Mouse (Mus musculus): ENCODE data around the gene Dph1. TPM values are rescaled to one million over a fixed set of nuclear protein-coding genes. Genes with fewer than 3 reads are reported as not detected.
A peak's percentile ranks its signal among the peaks of the same experiment; 100 is the strongest.
"Not testable (repeated sequence)": the region's sequence is repeated elsewhere in the genome, so short reads cannot be mapped to it uniquely, and the experiment has no call there.

Dph1 gene
- polyA plus RNA-seq, 1 experiment from 2014 or later: 17.2 TPM

DNA sequence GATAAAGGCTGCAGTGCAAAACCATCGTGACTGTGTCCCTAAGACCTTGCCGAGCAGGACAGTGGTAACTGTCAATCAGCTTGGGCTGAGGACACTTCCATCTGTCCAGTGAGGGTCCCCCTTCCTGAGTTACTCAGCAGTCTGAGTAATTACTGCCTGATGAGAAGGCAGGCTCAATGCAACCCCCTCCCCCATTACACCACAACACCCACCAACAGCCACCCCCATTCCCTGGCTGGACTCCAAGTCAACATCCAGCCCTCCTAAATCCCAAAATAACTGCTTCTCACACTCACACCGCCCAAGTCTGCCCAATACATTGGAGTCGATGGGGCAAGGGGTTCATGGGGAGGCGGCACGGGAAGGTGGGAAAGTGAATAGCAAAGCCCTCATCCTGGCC is 800 bp upstream of the Dph1 start:
- Histone ChIP-seq H3K36me3 (no peaks in the 10 kb centered on the region), H3K4me3 (no peak overlapping the region), H3K9ac (no peak overlapping the region), H3K9me3 (replicated peaks) (no peaks in the 10 kb centered on the region), H3K27ac (0 out of 2 replicates have a peak overlapping the region, but pooled peaks have one; percentile 48), H3K4me2 (peak overlapping the region; percentile 7; the same call in 1 of the 2 replicates), H3K27me3 (peaks cover 29% of the 10 kb centered on the region), H3K4me1 (replicated peaks) (peaks cover 74% of the 10 kb centered on the region)
- 40% methylated on average over 6 of the region's 6 CpGs for WGBS
- no peak for ATAC-seq (replicated peaks; ENCODE audit: insufficient number of reproducible peaks, insufficient read depth, low FRiP score, low read depth)

DNA sequence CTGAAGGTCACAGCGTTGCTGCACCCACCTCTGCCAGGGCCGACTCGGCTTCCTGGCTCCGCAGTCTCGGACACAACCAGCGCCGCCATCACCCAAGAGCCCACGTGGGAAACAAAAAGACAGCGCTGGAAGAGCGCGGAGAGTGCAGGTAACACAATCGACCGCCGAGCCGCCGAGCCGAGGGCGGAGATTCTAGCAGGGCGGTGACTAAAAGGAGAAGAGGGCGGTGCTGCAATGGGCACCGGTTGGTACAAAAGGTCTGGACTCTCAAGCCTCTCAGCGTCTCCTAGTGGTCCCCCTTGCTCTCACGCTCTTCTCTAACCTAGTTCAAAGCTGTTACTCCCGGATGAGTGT is 693 bp downstream of the Dph1 start:
- Histone ChIP-seq H3K4me1 (replicated peaks) (peaks cover 59% of the 10 kb centered on the region), H3K4me3 (peak overlapping the region; percentile 67), H3K27ac (peak overlapping the region; percentile 51), H3K9ac (peak overlapping the region; percentile 70), H3K4me2 (peak overlapping the region; percentile 89), H3K27me3 (peaks cover 20% of the 10 kb centered on the region), H3K36me3 (peaks cover 2% of the 10 kb centered on the region; the same call in 1 of the 2 replicates), H3K9me3 (replicated peaks) (no peaks in the 10 kb centered on the region)
- under 1% methylated on average over 24 of the region's 24 CpGs for WGBS
- peak; percentile 65 for ATAC-seq (replicated peaks; ENCODE audit: insufficient number of reproducible peaks, insufficient read depth, low FRiP score, low read depth)

DNA sequence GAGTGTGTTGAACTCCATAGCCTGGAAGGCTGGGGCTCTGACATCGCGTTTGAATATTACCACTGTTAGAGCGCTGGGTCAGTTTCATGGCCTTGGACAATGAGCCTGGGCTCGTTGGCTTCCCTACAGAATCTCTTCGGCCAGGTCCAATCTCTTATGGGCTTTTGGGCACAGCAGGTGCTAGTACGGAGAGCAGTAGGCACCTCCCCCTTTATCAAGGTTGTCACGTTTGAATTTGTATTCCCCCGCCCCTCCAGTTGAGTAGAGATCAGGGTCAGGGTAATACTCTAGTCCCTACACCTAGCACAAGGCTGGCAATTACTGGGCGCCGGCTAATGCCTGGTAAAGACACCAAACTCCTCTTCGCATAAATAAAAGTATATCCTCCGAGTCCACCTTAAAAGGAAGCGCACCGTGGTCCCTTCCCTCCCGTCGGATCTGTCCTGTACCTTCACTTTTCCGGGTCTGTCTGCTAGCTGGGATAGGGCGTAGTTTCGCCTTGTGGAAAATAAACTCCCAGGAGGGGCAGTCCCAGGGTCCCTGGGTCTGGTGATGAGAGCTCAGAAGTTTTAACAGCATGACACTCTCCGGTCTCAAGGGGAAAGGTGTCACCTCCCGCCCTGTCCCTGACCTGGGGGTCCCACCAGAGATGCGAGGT is 1.2 kb downstream of the Dph1 start:
- Histone ChIP-seq H3K9ac (peak overlapping the region; percentile 70), H3K9me3 (replicated peaks) (no peaks in the 10 kb centered on the region), H3K36me3 (peaks cover 2% of the 10 kb centered on the region; the same call in 1 of the 2 replicates), H3K4me1 (replicated peaks) (peaks cover 54% of the 10 kb centered on the region), H3K4me3 (peak overlapping the region; percentile 67), H3K4me2 (peak overlapping the region; percentile 89), H3K27me3 (peaks cover 15% of the 10 kb centered on the region), H3K27ac (peak overlapping the region; percentile 51)
- 0 out of 2 replicates have a peak, but pooled peaks have one; percentile 0 for ATAC-seq (replicated peaks; ENCODE audit: insufficient number of reproducible peaks, insufficient read depth, low FRiP score, low read depth)
- WGBS: 1% methylated on average over 22 of the region's 22 CpGs

- Histone ChIP-seq H3K9me3 (replicated peaks) (no peaks in the 10 kb centered on the region), H3K27me3 (no peaks in the 10 kb centered on the region), H3K36me3 (peaks cover 21% of the 10 kb centered on the region; the same call in 1 of the 2 replicates), H3K9ac (no peak overlapping the region), H3K27ac (no peak overlapping the region), H3K4me2 (no peak overlapping the region), H3K4me1 (replicated peaks) (peaks cover 14% of the 10 kb centered on the region), H3K4me3 (no peak overlapping the region)
- 86% methylated on average over 1 of the region's 2 CpGs for WGBS
- no peak for ATAC-seq (replicated peaks; ENCODE audit: insufficient number of reproducible peaks, insufficient read depth, low FRiP score, low read depth)
Observed at GRCm38 (mm10) chr11:75184986-75185385, 6.1 kb downstream of the Dph1 start.

DNA sequence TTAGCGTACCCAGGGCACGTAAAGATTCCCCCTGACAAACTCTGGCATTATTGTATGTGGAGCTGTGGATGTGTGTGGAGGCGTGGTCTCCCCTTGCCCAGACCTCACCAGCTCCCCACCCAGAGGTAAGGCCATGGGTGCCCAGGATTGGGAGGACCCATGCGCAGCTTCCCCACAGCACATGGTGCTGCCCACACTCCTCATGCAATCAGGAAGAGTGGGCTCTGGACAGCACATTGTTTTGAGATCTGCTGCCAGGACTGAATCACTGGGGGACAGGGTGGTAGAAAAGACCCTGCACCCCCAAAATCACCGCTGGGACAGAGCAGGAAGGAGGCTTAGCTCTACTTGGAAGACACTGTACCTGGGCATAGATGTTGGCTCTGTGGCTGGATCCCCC is 6.5 kb downstream of the Dph1 start:
- WGBS: 90% methylated on average over 5 of the region's 5 CpGs
- H3K4me2 ChIP-seq: no peak overlapping the region
- 0 out of 2 replicates have a peak, but pooled peaks have one; percentile 3 for ATAC-seq (replicated peaks; ENCODE audit: insufficient number of reproducible peaks, insufficient read depth, low FRiP score, low read depth)
- H3K36me3 ChIP-seq: peaks cover 23% of the 10 kb centered on the region; the same call in 1 of the 2 replicates
- peaks cover 13% of the 10 kb centered on the region for H3K4me1 ChIP-seq (replicated peaks)
- H3K9me3 ChIP-seq (replicated peaks): no peaks in the 10 kb centered on the region
- H3K4me3 ChIP-seq: no peak overlapping the region
- H3K9ac ChIP-seq: no peak overlapping the region
- H3K27ac ChIP-seq: no peak overlapping the region
- H3K27me3 ChIP-seq: no peaks in the 10 kb centered on the region

- H3K4me3 ChIP-seq: no peak overlapping the region
- H3K4me1 ChIP-seq (replicated peaks): peaks cover 13% of the 10 kb centered on the region
- no peak overlapping the region for H3K4me2 ChIP-seq
- ATAC-seq (replicated peaks; ENCODE audit: insufficient number of reproducible peaks, insufficient read depth, low FRiP score, low read depth): no peak
- peaks cover 23% of the 10 kb centered on the region; the same call in 1 of the 2 replicates for H3K36me3 ChIP-seq
- no peak overlapping the region for H3K9ac ChIP-seq
- 59% methylated on average over 2 of the region's 2 CpGs for WGBS
- H3K9me3 ChIP-seq (replicated peaks): no peaks in the 10 kb centered on the region
- no peak overlapping the region for H3K27ac ChIP-seq
- H3K27me3 ChIP-seq: no peaks in the 10 kb centered on the region
Observed at GRCm38 (mm10) chr11:75183917-75184570, 7.0 kb downstream of the Dph1 start.

DNA sequence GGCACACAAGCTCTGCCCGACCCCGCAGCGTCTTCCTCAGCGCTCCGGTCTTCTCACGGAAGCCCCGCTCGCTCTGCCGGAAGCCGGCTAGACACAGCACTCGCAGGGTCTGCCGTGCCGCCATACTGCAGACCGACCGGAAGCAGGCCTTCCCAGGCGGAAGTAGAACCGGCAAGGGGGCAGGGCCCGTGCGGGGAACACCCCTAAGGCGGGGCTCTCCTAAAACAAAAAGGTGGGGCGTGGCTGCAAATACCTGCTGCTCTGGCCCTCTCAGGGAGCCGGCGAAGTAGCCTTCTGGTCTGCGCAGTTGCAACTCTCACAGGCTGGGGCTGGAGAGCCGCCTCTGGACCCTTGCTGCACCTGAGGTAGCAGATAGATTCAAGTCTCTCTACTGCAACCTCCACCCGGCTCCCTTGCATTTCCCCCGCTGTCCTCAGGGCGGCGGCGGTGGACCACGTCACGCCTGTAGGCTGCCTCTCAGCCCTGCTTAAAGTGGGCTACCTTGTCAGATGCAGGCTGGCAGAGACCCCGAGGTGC is 12.3 kb downstream of the Dph1 start, which contains the start of gene Ovca2:
Ovca2 (minus strand) TSS at position 164 of the 537 bp plus-strand sequence.
- peaks cover 30% of the 10 kb centered on the region; the same call in 1 of the 2 replicates for H3K36me3 ChIP-seq

DNA sequence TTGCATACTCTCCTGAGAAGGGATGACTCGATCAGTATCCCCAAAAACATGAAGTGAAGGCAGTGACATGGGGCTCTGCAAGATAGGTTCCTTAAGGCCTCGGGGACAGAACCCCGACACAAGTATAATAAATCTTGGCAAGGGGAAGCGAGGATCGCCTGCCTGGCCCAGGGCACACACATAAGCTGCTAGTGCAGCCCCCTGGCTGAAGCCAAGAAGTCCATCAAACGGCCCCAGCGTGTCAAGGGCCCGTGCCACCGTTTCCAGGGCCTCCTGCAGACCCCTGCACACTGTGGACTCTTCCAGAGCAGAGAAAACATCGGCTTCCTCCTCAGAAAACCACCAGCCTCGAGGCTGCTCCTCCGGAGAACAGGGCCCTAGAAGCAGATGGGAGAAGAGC is 13.0 kb downstream of the Dph1 start:
- no peak for ATAC-seq (replicated peaks; ENCODE audit: insufficient number of reproducible peaks, insufficient read depth, low FRiP score, low read depth)
- Histone ChIP-seq H3K36me3 (peaks cover 24% of the 10 kb centered on the region; the same call in 1 of the 2 replicates), H3K4me1 (replicated peaks) (peaks cover 33% of the 10 kb centered on the region), H3K27ac (peak overlapping the region; percentile 77), H3K9ac (peak overlapping the region; percentile 80), H3K9me3 (replicated peaks) (no peaks in the 10 kb centered on the region), H3K4me2 (peak overlapping the region; percentile 70), H3K4me3 (peak overlapping the region; percentile 81), H3K27me3 (peaks cover 6% of the 10 kb centered on the region)
- 39% methylated on average over 12 of the region's 12 CpGs for WGBS

More for the DNA sequence above, 12.3 kb downstream of the Dph1 start, which contains the start of gene Ovca2:
- ATAC-seq (replicated peaks; ENCODE audit: insufficient number of reproducible peaks, insufficient read depth, low FRiP score, low read depth): peak; percentile 92
- Histone ChIP-seq H3K27ac (peak within 1 kb of the TSS; percentile 77), H3K9ac (peak within 1 kb of the TSS; percentile 80), H3K4me3 (peak within 1 kb of the TSS; percentile 81), H3K27me3 (no peaks in the 10 kb centered on the region), H3K4me2 (peak within 1 kb of the TSS; percentile 70), H3K9me3 (replicated peaks) (no peaks in the 10 kb centered on the region), H3K4me1 (replicated peaks) (peaks cover 26% of the 10 kb centered on the region)
- under 1% methylated on average over 33 of the region's 33 CpGs for WGBS

DNA sequence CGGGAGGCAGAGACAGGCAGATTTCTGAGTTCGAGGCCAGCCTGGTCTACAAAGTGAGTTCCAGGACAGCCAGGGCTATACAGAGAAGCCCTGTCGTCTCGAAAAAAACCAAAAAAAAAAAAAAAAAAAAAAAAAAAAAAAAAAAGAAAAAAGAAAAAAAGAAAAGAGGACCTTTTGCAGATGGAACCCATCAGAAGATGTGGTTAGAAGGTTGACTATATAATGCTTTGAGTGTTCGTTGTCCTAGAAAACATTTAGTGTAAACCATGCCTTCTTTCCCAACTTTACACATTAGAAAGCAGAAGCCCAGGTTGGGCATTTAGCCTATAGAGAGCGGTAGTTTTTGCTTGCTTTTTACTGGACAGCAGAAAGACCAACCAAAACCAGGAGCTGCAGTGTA is 16.5 kb downstream of the Dph1 start:
- H3K9me3 ChIP-seq (replicated peaks); H3K4me2 ChIP-seq; ATAC-seq (replicated peaks; ENCODE audit: insufficient number of reproducible peaks, insufficient read depth, low FRiP score, low read depth); H3K36me3 ChIP-seq; H3K4me3 ChIP-seq; H3K9ac ChIP-seq; H3K27ac ChIP-seq: not testable (repeated sequence)
- 76% methylated on average over 6 of the region's 6 CpGs for WGBS
- peaks cover 62% of the 10 kb centered on the region for H3K4me1 ChIP-seq (replicated peaks)
- peaks cover 39% of the 10 kb centered on the region for H3K27me3 ChIP-seq

GRCm38 (mm10) chr11:75173799-75174165 is 17.3 kb downstream of the Dph1 start:
- Histone ChIP-seq H3K4me1 (replicated peaks) (peaks cover 61% of the 10 kb centered on the region), H3K9ac (no peak overlapping the region), H3K36me3 (peaks cover 9% of the 10 kb centered on the region; the same call in 1 of the 2 replicates), H3K27ac (no peak overlapping the region), H3K27me3 (peaks cover 46% of the 10 kb centered on the region), H3K4me2 (peak overlapping the region; percentile 96), H3K4me3 (peak overlapping the region; percentile 71), H3K9me3 (replicated peaks) (no peaks in the 10 kb centered on the region)
- WGBS: 1% methylated on average over 15 of the region's 15 CpGs
- no peak for ATAC-seq (replicated peaks; ENCODE audit: insufficient number of reproducible peaks, insufficient read depth, low FRiP score, low read depth)

DNA sequence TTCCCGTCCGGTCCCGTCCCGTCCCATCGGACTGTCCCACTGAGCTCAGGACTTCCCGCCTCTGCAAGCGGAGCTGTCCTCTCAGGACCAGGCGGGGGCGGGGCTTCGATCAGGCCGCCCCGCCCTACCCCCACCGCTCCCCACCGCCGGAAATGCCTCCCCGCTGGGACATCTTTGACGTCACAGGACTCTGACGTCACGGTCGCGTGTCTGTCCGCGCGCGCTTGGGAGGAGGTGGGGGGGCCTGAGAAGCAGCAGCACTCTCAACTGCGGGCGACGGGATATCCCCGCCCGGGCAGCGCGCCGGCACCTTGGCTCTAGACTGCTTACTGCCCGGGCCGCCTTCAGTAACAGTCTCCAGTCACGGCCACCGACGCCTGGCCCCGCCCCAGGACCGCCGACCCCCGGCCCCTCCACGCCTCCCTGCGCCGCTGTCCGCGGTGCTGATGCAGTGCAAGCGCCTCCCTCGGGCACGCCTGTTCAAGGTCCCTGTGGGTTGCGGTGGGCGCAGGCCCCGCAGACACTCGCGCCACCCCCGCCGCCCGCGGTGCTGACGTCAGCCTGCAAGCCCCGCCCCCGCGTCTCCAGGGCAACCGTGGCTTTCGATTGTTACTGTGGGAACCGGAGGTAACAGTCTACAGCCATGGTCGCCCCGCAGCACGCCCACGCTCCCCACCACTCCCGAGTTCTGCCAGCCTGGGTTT is 17.8 kb downstream of the Dph1 start:
- peaks cover 51% of the 10 kb centered on the region for H3K27me3 ChIP-seq
- H3K4me1 ChIP-seq (replicated peaks): peaks cover 63% of the 10 kb centered on the region
- peak overlapping the region; percentile 96 for H3K4me2 ChIP-seq
- ATAC-seq (replicated peaks; ENCODE audit: insufficient number of reproducible peaks, insufficient read depth, low FRiP score, low read depth): peak; percentile 58
- H3K27ac ChIP-seq: no peak overlapping the region
- H3K36me3 ChIP-seq: peaks cover 9% of the 10 kb centered on the region; the same call in 1 of the 2 replicates
- under 1% methylated on average over 71 of the region's 71 CpGs for WGBS
- H3K4me3 ChIP-seq: peak overlapping the region; percentile 71
- H3K9me3 ChIP-seq (replicated peaks): no peaks in the 10 kb centered on the region
- H3K9ac ChIP-seq: peak overlapping the region; percentile 22; the same call in 1 of the 2 replicates

Measured in heart, embryonic 15.5 days (tissue).